Mouse (Mus musculus) inflammation-experienced regulatory T-cells, adult 6 months (primary cell): ENCODE results near the gene Gbgt1. TPM values are rescaled to one million over a fixed set of nuclear protein-coding genes. Genes with fewer than 3 reads are reported as not detected.

ENCODE experiments used
- ATAC-seq: one replicate; pipeline ENCODE4 v1.8.0; 2017
- polyA plus RNA-seq, 3 experiments: library from polyadenylated mRNA; unstranded; fragments of 100-300 nt; shearing (Covaris generic); gene quantifications; one replicate each; pipeline ENCODE4 v1.2.1; 2017

Gene Gbgt1
- polyA plus RNA-seq, 3 experiments from 2014 or later = not detected

DNA sequence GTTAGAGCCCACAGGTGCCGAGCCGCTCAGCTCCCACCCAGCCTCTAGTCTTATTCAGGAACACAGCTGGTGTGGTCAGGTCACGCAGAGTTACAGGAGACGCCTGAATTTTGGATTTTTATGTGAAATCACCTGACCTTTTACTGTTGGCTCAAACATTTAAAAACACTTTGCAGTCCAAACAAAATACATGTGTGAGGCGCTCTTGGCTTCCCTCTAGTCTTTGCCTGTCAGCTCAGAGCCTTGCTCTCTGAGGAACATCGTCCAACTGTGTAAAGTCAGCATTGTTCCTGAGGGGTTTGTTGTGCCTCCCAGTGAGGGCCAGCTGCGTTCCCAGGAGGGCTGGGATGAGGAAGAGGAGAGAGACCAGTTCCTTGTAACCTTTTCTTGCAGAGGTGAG, 33.6 kb downstream of the Gbgt1 start:
- no peak for ATAC-seq

- ATAC-seq = peak; percentile 87
Observed at GRCm38 (mm10) chr2:28532938-28533771, 36.5 kb downstream of the Gbgt1 start.

GRCm38 (mm10) chr2:28533901-28534435, 37.3 kb downstream of the Gbgt1 start:
- no peak for ATAC-seq

- ATAC-seq = no peak
Observed at GRCm38 (mm10) chr2:28534436-28535262, 38.0 kb downstream of the Gbgt1 start.

- no peak for ATAC-seq
Observed at GRCm38 (mm10) chr2:28535263-28535540, 38.5 kb downstream of the Gbgt1 start.

DNA sequence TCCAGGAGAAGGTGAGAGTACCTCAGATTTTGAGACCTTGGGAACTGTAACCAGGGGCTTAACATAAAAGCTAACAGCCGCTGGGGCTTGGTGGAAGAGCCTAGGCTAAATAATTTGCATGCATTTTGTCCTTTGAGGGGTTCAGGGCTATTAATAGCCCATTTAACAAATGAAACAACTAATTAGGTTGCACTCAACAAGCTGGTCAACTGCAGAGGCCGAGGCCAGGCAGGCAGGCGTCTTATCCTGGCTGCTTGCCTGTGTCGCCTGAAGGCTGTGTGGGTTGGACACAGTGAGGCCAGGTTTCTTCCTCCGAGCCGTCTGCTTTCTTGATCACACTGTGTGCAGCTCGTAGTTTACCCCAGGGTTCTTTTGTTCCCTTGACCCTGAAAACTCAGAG, 39.0 kb downstream of the Gbgt1 start:
- ATAC-seq = no peak

- ATAC-seq = no peak
Observed at GRCm38 (mm10) chr2:28536166-28536565, 39.5 kb downstream of the Gbgt1 start.

DNA sequence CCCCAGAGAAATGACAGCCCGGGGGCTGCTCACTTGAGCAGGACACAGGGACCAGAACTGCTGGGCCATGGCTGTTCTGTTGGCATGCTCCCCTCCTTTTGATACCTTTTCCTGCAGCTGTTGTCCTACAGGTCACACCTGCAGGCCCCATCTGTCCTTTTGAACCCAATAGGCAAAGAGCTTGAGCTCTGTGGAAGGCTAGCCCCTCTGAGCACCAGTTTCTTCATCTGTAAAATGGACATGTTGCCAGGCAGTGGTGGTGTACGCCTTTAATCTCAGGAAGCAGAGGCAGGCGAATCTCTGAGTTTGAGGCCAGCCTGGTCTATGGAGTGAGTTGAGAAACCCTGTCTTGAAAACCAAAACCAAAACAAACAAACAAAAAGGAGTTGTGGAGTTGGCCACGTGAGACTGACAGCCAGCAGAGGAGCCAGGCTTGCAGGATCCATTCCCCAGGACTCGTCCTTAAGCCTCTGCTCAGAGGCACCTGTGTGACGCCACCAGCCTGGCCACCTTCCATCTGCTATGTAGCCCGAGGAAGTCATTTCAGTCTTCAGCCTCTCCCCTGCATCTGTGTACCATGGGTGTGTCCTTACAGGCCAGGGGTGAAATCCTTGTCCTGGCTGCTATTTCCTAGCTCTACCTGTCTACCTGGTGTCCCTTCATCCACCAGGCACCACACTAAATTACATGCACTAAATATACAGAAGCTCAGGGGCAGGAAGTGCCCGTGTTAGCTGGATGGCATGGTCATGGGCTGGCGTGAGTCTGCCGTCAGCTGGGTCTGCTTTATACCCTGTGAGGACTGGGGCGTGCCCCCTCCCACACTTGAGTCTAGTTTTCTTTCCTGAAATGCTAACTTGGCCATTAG, 40.3 kb downstream of the Gbgt1 start:
- no peak for ATAC-seq

GRCm38 (mm10) chr2:28537634-28537920, 40.9 kb downstream of the Gbgt1 start:
- ATAC-seq = no peak

- no peak for ATAC-seq
Observed at GRCm38 (mm10) chr2:28537995-28538816, 41.5 kb downstream of the Gbgt1 start.

DNA sequence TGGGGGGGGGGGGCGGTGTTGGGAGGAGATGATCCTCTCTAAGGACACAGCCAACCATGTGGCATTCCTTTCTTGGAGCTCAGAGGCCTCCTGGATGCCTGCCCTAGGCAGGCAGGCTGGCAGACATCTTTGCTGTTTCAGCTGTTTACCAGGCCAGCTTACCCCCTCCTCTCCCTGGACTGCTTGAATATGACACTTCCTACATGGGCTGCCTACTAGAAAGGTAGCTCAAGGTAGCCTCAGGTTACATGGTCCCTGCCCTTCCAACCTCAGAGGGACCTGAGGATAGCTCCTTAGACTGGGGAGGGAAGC, 42.1 kb downstream of the Gbgt1 start:
- ATAC-seq = no peak

DNA sequence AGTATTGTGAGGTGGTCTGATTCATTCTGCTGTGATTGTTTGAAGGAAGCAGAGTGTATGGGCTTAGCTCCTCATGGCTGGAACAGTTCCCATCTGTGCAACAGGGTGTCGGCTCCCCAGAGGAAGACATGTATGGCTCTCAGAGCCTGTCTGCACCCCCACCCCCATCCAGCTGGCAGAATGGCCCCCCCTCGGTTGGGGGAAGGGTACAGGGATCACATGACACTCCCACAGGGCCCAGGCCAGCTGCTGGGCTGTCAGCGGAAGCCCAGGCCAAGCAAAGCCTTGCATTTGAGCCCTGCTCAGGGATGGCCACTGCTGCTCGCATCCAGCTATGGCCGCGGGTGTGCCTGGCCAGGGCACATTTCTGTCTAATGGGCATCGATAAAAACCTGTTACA, 42.5 kb downstream of the Gbgt1 start:
- no peak for ATAC-seq

DNA sequence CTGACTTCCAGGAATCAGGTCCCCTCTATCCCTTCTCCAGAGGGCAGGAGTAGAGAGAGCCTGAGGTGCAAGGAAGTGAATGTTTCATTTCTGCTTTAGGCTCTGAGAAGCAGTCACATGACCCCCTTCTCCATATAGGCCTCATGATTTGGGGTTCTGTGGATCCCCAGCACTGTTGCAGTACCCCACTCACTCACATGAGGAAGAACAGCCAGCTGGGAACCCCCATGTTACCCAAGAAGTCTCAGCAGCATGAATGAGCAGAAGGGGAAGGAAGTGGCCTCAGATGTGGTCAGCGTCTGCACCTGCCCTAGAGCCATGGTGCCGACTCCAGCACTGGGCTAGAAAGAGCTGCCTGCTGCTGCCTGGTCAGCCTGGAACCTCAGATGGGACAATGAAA, 43.3 kb downstream of the Gbgt1 start:
- ATAC-seq = peak; percentile 83

GRCm38 (mm10) chr2:28540587-28541227, 44.0 kb downstream of the Gbgt1 start:
- no peak for ATAC-seq

- no peak for ATAC-seq
Observed at GRCm38 (mm10) chr2:28543894-28544293, 47.2 kb downstream of the Gbgt1 start.

- no peak for ATAC-seq
Observed at GRCm38 (mm10) chr2:28545976-28546375, 49.3 kb downstream of the Gbgt1 start.

DNA sequence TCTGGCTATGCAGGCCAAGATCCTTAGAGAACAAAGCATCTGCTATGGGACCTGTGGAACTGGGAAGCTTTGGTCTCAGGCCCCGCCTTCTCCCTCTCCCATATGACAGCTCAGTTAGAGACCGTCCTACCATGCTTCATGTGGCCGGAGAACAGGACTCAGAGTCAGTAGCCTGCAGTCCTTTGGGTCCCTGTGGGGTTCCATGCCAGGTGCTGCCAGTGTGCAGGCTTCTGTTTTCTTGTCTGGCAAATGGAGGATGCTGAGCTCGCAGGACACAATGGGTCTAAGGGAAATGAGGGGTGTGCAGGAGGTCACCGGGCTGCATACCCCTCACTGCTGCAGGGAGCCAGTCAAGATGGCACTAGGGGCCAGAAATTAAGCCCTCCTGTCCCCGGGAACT, 49.9 kb downstream of the Gbgt1 start:
- no peak for ATAC-seq

DNA sequence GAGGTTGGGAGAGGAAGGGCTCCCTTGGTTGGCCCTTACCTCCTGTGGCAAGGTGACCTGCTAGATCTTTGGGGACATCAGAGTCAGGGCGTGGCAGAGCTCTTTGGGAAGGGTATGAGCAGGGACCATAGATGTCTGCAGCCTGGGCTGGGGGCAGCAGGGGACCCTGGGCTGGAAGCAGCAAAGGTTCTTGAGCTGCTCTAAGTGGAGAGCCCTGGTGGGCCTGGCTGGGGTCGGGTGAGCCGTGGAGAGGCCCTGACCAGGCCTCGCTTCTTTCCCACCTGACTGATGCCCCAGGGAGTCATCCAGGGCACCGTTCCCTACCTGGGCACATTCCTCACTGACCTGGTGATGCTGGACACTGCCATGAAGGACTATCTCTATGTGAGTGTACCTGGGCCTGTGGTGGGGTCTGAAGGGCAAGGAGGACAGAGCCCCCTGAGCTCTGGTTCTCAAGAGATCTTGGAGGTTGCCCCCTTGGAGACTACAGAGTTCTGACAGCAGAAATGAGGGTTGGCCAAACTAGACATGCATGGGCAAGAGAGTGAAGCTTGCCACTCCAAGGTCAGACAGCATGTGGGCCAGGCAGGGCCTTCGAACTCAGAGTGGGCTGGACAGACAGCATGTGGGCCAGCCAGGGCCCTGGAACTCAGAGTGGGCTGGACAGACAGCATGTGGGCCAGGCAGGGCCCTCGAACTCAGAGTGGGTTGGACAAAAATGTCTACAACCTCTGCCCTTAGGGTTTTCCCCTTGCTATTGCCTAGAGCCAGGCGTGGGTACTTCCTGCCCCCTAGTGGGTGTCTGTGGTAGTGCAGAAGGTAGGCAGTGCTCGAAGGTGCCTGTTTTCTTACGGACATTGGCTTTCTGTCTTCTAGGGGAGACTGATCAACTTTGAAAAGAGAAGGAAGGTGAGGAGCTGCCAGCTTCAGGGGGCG, 50.8 kb downstream of the Gbgt1 start:
- ATAC-seq = peak; percentile 85

GRCm38 (mm10) chr2:28549157-28549556, 52.5 kb downstream of the Gbgt1 start:
- ATAC-seq = no peak

DNA sequence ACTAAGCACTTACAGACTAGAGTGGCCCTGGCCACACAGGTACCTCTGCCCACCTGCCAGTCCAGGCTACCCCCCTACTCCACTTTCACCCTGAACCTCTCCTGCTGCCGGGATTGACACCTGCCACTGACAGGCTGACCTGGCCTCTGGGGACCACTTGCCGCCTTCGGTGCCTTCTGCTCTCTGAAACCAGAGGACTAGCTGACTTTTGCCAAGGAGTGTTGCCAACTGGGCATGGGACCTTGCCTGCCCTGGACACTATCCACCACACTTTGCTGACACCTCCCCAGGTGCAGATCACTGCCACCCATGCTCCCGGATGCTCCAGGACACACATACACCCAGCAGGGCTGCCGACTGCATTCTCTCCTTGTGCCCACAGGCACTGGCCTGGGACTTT, 55.6 kb downstream of the Gbgt1 start:
- ATAC-seq = no peak
